Mouse (Mus musculus): ENCODE data around the gene Larp4b. TPM values are rescaled to one million over a fixed set of nuclear protein-coding genes. Genes with fewer than 3 reads are reported as not detected.

Gene Larp4b
- polyA plus RNA-seq, 1 experiment = 35.2 TPM

GRCm38 (mm10) chr13:9152267-9152666, 58.6 kb downstream of the Larp4b start:
- TF ChIP-seq POLR2A (IDR thresholded peaks at IDR 0.05; ENCODE audit: borderline replicate concordance, extremely low read depth, insufficient read depth, insufficient read length, poor library complexity, severe bottlenecking) = no peak
- no peak for TF ChIP-seq CTCF (IDR thresholded peaks at IDR 0.05; ENCODE audit: borderline replicate concordance, extremely low read depth, insufficient read depth, insufficient read length)
- no peak for DNase-seq (ENCODE audit: low read depth)

GRCm38 (mm10) chr13:9153803-9154202, 60.1 kb downstream of the Larp4b start:
- TF ChIP-seq POLR2A (IDR thresholded peaks at IDR 0.05; ENCODE audit: borderline replicate concordance, extremely low read depth, insufficient read depth, insufficient read length, poor library complexity, severe bottlenecking) (no peak), CTCF (IDR thresholded peaks at IDR 0.05; ENCODE audit: borderline replicate concordance, extremely low read depth, insufficient read depth, insufficient read length) (no peak)
- DNase-seq (ENCODE audit: low read depth) = no peak

GRCm38 (mm10) chr13:9159282-9159681, 65.6 kb downstream of the Larp4b start:
- TF ChIP-seq POLR2A (IDR thresholded peaks at IDR 0.05; ENCODE audit: borderline replicate concordance, extremely low read depth, insufficient read depth, insufficient read length, poor library complexity, severe bottlenecking) = no peak
- TF ChIP-seq CTCF (IDR thresholded peaks at IDR 0.05; ENCODE audit: borderline replicate concordance, extremely low read depth, insufficient read depth, insufficient read length) = no peak
- DNase-seq (ENCODE audit: low read depth) = no peak

DNA sequence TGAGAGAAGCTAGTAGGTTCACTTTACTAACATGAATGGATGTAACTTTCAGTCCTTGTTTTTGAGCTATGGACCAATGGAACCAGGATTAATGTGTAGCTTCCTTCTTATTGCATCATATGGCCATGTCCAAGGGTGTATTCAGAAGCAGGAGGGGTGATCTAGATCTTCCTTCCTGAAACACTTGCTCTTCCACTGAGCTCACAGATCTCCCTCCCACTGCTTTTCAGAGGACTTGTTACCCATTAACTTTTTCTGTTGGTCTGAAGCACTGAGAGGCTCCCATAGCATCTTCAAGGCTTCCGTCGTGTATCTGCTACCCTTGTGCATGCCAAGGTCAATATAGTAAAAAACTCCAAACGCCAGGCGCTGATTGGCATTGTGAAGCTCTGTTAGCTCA, 69.2 kb downstream of the Larp4b start:
- no peak for DNase-seq (ENCODE audit: low read depth)
- no peak for TF ChIP-seq POLR2A (IDR thresholded peaks at IDR 0.05; ENCODE audit: borderline replicate concordance, extremely low read depth, insufficient read depth, insufficient read length, poor library complexity, severe bottlenecking)
- no peak for TF ChIP-seq CTCF (IDR thresholded peaks at IDR 0.05; ENCODE audit: borderline replicate concordance, extremely low read depth, insufficient read depth, insufficient read length)

DNA sequence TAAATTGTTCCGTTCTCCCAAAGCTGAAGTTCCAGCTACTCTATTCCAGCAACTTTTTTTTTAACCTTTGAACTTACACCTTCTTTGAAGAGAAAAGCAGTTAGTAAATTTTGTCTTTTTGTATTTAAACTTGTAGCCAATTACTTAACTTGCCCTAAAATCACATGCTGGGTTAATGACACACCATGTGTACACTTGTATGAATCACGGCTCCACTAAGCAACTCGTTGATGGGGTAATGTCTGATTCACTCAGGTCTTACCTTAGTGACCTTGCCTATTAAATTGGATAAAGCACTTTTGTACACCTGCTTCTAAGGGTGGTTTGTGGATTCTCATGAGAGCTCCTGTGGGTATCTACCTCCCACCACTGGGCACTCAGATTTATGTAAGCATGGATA, 74.2 kb downstream of the Larp4b start:
- TF ChIP-seq CTCF (IDR thresholded peaks at IDR 0.05; ENCODE audit: borderline replicate concordance, extremely low read depth, insufficient read depth, insufficient read length) = no peak
- no peak for DNase-seq (ENCODE audit: low read depth)

GRCm38 (mm10) chr13:9169616-9170015, 75.9 kb downstream of the Larp4b start:
- no peak for TF ChIP-seq POLR2A (IDR thresholded peaks at IDR 0.05; ENCODE audit: borderline replicate concordance, extremely low read depth, insufficient read depth, insufficient read length, poor library complexity, severe bottlenecking)
- no peak for TF ChIP-seq CTCF (IDR thresholded peaks at IDR 0.05; ENCODE audit: borderline replicate concordance, extremely low read depth, insufficient read depth, insufficient read length)
- DNase-seq (ENCODE audit: low read depth) = no peak

DNA sequence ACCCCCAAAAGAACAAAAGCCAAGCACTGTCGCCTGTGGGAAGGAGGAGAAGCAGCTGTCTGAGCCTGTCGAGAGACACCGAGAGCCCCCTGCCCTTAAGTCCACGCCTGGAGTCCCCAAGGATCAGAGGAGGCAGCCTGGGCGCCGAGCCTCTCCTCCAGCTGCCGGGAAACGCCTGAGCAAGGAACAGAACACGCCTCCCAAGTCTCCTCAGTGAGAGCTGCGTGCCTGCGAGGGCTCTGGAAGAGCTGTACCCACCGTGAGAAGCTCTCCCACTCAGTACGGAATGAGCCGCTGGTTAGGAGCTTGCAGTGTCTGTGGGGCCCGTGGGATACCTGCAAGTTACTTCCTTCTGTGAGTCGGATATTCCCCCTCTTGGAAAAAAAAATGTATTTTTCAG, 77.0 kb downstream of the Larp4b start:
- DNase-seq (ENCODE audit: low read depth) = no peak
- TF ChIP-seq CTCF (IDR thresholded peaks at IDR 0.05; ENCODE audit: borderline replicate concordance, extremely low read depth, insufficient read depth, insufficient read length) (no peak), POLR2A (IDR thresholded peaks at IDR 0.05; ENCODE audit: borderline replicate concordance, extremely low read depth, insufficient read depth, insufficient read length, poor library complexity, severe bottlenecking) (no peak)

- TF ChIP-seq POLR2A (IDR thresholded peaks at IDR 0.05; ENCODE audit: borderline replicate concordance, extremely low read depth, insufficient read depth, insufficient read length, poor library complexity, severe bottlenecking) (no peak), CTCF (IDR thresholded peaks at IDR 0.05; ENCODE audit: borderline replicate concordance, extremely low read depth, insufficient read depth, insufficient read length) (no peak)
- DNase-seq (ENCODE audit: low read depth) = no peak
These were observed 79.7 kb downstream of the Larp4b start for GRCm38 (mm10) chr13:9173414-9173813.

DNA sequence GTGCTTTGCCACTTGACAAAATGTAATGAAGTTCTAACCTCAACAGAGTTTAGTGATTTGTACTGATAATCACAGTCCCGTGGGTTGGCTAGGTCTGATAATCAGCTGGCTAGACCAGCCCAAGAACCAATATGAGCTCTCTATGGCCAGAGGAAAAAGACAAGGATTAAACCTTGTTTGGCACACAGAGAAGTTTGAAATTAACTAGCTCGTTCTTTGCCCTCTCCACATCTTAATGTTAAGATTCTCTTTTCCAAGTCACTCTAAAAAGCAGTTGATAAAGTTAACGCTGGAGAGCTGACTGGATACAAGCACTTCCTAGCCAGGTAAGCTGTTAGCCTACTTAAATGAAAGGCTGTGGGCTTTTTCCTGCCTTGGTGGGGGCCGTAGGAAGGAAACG, 81.5 kb downstream of the Larp4b start:
- no peak for TF ChIP-seq POLR2A (IDR thresholded peaks at IDR 0.05; ENCODE audit: borderline replicate concordance, extremely low read depth, insufficient read depth, insufficient read length, poor library complexity, severe bottlenecking)
- DNase-seq (ENCODE audit: low read depth) = no peak

DNA sequence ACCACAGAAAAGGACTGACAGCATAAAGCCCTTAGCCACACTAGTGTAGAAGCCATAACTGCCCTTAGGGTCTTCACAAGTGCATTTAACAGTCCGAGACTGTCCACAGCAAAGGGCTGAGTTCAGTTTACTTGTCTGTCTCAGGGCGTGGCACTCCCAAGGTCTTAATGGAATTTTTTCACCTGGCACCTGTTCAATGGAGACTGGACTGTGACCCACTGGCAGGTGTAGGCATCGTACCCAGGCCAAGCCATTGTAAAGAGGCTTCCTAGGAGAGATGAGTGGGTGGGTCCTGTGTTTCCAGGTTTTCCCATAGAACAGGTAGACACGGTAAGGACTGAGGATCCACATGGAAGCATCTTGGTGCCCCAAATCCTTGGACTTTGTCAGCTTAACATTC, 84.6 kb downstream of the Larp4b start:
- TF ChIP-seq POLR2A (IDR thresholded peaks at IDR 0.05; ENCODE audit: borderline replicate concordance, extremely low read depth, insufficient read depth, insufficient read length, poor library complexity, severe bottlenecking) = no peak
- no peak for TF ChIP-seq CTCF (IDR thresholded peaks at IDR 0.05; ENCODE audit: borderline replicate concordance, extremely low read depth, insufficient read depth, insufficient read length)
- DNase-seq (ENCODE audit: low read depth) = no peak

GRCm38 (mm10) chr13:9178718-9179117, 85.0 kb downstream of the Larp4b start:
- TF ChIP-seq POLR2A (IDR thresholded peaks at IDR 0.05; ENCODE audit: borderline replicate concordance, extremely low read depth, insufficient read depth, insufficient read length, poor library complexity, severe bottlenecking) = no peak
- TF ChIP-seq CTCF (IDR thresholded peaks at IDR 0.05; ENCODE audit: borderline replicate concordance, extremely low read depth, insufficient read depth, insufficient read length) = no peak
- no peak for DNase-seq (ENCODE audit: low read depth)

GRCm38 (mm10) chr13:9180221-9180620, 86.5 kb downstream of the Larp4b start:
- TF ChIP-seq POLR2A (IDR thresholded peaks at IDR 0.05; ENCODE audit: borderline replicate concordance, extremely low read depth, insufficient read depth, insufficient read length, poor library complexity, severe bottlenecking) (no peak), CTCF (IDR thresholded peaks at IDR 0.05; ENCODE audit: borderline replicate concordance, extremely low read depth, insufficient read depth, insufficient read length) (no peak)
- DNase-seq (ENCODE audit: low read depth) = no peak

- TF ChIP-seq POLR2A (IDR thresholded peaks at IDR 0.05; ENCODE audit: borderline replicate concordance, extremely low read depth, insufficient read depth, insufficient read length, poor library complexity, severe bottlenecking) (no peak), CTCF (IDR thresholded peaks at IDR 0.05; ENCODE audit: borderline replicate concordance, extremely low read depth, insufficient read depth, insufficient read length) (no peak)
- DNase-seq (ENCODE audit: low read depth) = no peak
These were observed 87.4 kb downstream of the Larp4b start for GRCm38 (mm10) chr13:9181106-9181505.
